Mouse (Mus musculus) neural tube, embryonic 12.5 days (tissue): ENCODE results near the gene Pole4. TPM values are rescaled to one million over a fixed set of nuclear protein-coding genes. Genes with fewer than 3 reads are reported as not detected.
"Not testable (repeated sequence)": the region's sequence is repeated elsewhere in the genome, so short reads cannot be mapped to it uniquely, and the experiment has no call there.

Source experiments
- ATAC-seq: fragments of 200-750 bp; cut with Nextera tagmentation; 2 replicates; pipeline ENCODE4 v1.8.0; 2017; ENCODE audit warnings: low read depth, mild to moderate bottlenecking, moderate TSS enrichment, moderate library complexity; ENCODE audit not compliant: low FRiP score
- H3K27ac ChIP-seq: fragments of 300-500 bp; sonication (generic); 2 replicates; pipeline ENCODE4 v1.5.1; 2016
- H3K27me3 ChIP-seq: fragments of 300-500 bp; sonication (generic); replicated peaks from 2 replicates; pipeline ENCODE4 v1.6.1; 2016; ENCODE audit warnings: mild to moderate bottlenecking
- H3K36me3 ChIP-seq: fragments of 300-500 bp; sonication (generic); 2 replicates; pipeline ENCODE4 v1.6.1; 2016; ENCODE audit warnings: mild to moderate bottlenecking
- H3K4me1 ChIP-seq: fragments of 300-500 bp; sonication (generic); 2 replicates; pipeline ENCODE4 v1.6.1; 2016
- H3K4me2 ChIP-seq: fragments of 300-500 bp; sonication (generic); replicated peaks from 2 replicates; pipeline ENCODE4 v1.6.1; 2016; ENCODE audit warnings: mild to moderate bottlenecking
- H3K4me3 ChIP-seq: fragments of 300-500 bp; sonication (generic); 2 replicates; pipeline ENCODE4 v1.5.1; 2016
- H3K9ac ChIP-seq: fragments of 300-500 bp; sonication (generic); 2 replicates; pipeline ENCODE4 v1.6.1; 2016; ENCODE audit warnings: mild to moderate bottlenecking
- H3K9me3 ChIP-seq: fragments of 300-500 bp; sonication (generic); 2 replicates; pipeline ENCODE4 v1.6.1; 2016; ENCODE audit warnings: mild to moderate bottlenecking
- WGBS: fragments of 180-500 bp; shearing (Covaris S2); methylation state at CpG from one replicate; pipeline ENCODE4 v1.1.7; 2016; 5-methylcytosine and 5-hydroxymethylcytosine counted together
- polyA plus RNA-seq: library from polyadenylated mRNA; unstranded; fragments of >200 nt; fragmentation: Nextera tagmentation; extraction: Ambion mirVana; gene quantifications from 2 replicates; pipeline ENCODE4 v1.2.1, GENCODE M21; 2016

The Pole4 gene
- polyA plus RNA-seq, 1 experiment from 2014 or later = 102 TPM

DNA sequence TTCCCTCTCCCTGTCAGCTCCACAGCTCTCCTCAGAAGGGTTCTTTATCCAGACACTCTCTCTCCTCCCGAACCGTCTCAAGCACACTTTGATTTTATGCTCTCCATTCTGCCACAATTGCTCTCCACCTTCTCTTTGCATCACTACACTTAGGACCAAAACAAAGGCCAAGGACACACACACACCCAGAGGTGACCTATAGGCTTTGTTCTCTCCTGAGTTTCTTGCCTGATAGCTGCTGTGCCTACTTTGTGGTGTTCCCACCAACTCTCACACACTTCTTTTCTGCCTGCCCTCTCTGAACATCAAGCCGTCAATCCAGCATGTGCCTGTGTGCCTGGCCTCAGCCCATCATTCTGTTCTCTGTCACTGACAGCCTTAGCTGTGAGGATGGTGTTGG lies 2.6 kb upstream of the Pole4 start:
- no peak for ATAC-seq
- no peaks in the 10 kb centered on the region for H3K4me1 ChIP-seq
- no peak overlapping the region for H3K9ac ChIP-seq
- H3K27ac ChIP-seq = no peak overlapping the region
- no peak overlapping the region for H3K4me3 ChIP-seq
- no peaks in the 10 kb centered on the region for H3K27me3 ChIP-seq
- H3K36me3 ChIP-seq = no peaks in the 10 kb centered on the region
- WGBS = 78% methylated on average over 3 of the region's 3 CpGs
- no peak overlapping the region for H3K4me2 ChIP-seq
- H3K9me3 ChIP-seq = no peaks in the 10 kb centered on the region

DNA sequence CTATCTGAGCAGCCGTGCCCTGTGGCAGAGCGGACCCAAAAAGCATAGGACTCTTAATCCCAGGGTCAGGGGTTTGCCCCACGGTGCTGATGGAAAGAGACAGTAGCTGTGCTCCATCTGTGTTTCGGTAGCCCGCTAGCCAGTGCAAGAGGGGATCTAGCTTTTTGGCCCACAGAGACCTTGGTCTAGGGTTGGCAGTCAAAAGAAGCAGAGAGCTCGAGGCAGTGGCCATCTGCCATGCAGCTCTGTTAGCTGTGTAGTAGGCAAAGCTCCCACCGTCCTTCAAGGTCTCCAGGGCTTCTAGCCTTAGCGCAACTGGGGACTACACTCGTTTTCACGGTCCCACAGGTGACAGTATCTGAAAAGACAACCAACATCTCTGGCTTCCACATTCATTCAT lies 2.1 kb upstream of the Pole4 start:
- 90% methylated on average over 10 of the region's 10 CpGs for WGBS
- H3K27me3 ChIP-seq = no peaks in the 10 kb centered on the region
- H3K36me3 ChIP-seq = no peaks in the 10 kb centered on the region
- H3K9ac ChIP-seq = no peak overlapping the region
- no peak for ATAC-seq
- no peak overlapping the region for H3K4me3 ChIP-seq
- H3K27ac ChIP-seq = no peak overlapping the region
- H3K9me3 ChIP-seq = no peaks in the 10 kb centered on the region
- no peaks in the 10 kb centered on the region for H3K4me1 ChIP-seq
- no peak overlapping the region for H3K4me2 ChIP-seq

DNA sequence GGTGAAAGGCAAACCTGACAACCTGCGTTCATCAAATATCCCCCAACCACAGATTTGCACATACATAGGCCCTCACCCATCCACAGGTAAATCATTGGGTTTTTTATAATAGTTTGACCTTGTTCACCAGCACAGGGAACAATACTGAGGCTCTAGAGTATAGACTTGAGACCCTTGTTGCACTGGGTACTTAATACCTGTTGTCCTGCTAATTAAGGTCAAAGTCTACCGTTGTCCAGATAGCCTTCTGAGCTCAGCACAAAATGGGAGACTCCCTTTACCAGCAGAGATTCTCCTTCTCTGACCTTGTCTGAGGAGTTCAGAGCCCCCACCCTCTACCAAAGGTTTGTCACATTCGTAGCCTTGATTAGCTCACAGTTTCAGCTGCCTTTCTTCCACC lies 1.5 kb downstream of the Pole4 start:
- H3K4me3 ChIP-seq = no peak overlapping the region
- H3K36me3 ChIP-seq = no peaks in the 10 kb centered on the region
- 83% methylated on average over 3 of the region's 3 CpGs for WGBS
- no peaks in the 10 kb centered on the region for H3K4me1 ChIP-seq
- no peaks in the 10 kb centered on the region for H3K9me3 ChIP-seq
- no peak overlapping the region for H3K9ac ChIP-seq
- no peak overlapping the region for H3K4me2 ChIP-seq
- no peaks in the 10 kb centered on the region for H3K27me3 ChIP-seq
- no peak overlapping the region for H3K27ac ChIP-seq
- ATAC-seq = no peak

DNA sequence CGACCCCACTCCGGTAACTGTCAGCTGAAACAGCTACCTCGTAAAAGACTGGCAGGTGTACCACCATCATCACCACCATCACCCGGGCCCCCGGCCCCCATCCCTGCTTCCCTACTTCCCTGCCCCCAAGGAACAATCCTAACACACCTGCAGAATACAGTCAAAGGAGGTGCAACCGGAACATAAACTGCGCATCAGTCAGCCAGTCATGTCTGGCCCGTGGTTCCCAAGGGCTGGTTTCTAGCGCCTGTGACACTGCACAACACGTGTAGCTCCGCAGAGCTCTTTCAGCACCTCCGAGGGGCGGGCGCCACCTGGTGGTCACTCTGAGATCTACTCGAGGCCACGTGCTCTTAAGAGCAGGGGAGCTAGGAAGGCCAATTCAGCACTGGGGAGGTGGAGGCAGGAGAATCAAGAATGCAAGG lies 2.6 kb downstream of the Pole4 start:
- Histone ChIP-seq H3K27ac (no peak overlapping the region), H3K4me2 (no peak overlapping the region), H3K9me3 (no peaks in the 10 kb centered on the region), H3K4me1 (no peaks in the 10 kb centered on the region), H3K27me3 (no peaks in the 10 kb centered on the region), H3K9ac (no peak overlapping the region), H3K4me3 (no peak overlapping the region), H3K36me3 (no peaks in the 10 kb centered on the region)
- ATAC-seq = peak; percentile 88
- WGBS = 30% methylated on average over 16 of the region's 16 CpGs

DNA sequence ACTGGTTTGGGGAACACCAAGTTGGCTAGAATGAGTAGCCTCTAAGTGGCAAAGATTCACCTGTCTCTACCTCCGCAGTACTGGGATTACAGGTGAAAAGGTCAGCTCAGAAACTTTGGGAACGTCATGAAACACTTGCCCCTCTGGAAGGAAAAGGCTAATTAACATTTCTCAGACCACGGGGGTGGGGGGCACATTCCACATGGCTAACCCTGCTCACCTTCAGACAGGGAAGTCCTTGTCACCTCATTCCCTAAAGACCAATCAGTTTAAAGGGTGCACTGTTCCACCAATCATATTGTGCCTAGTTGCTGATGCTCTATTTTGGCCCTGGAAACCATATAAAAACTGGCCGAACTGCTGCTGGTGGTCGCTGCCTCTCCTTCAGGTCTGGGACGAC lies 3.9 kb downstream of the Pole4 start:
- 79% methylated on average over 6 of the region's 6 CpGs for WGBS
- Histone ChIP-seq H3K4me2 (no peak overlapping the region), H3K27ac (no peak overlapping the region), H3K27me3 (no peaks in the 10 kb centered on the region), H3K4me3 (no peak overlapping the region), H3K9me3 (no peaks in the 10 kb centered on the region), H3K9ac (no peak overlapping the region), H3K36me3 (no peaks in the 10 kb centered on the region), H3K4me1 (no peaks in the 10 kb centered on the region)
- ATAC-seq = no peak

DNA sequence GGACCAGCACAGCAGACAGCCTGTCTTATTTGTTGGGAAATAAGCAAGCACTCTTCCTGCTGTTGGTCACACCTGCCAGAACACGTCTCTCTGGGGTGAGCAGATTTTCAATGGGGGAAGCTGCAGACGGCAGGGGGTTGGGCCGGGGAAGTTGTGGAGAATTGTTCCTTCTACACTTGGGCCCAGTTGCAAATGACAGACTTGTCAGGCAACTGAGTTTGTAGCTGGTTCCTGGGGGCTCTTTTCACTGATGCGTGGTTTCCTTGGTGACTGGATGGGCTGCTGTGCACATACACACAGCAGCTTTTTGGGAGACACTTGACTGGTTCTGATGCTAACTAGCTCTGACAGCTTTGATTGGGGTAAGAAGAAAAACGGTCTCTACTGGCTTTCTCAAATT lies 5.3 kb downstream of the Pole4 start:
- WGBS = 42% methylated on average over 5 of the region's 5 CpGs
- no peak for ATAC-seq
- no peak overlapping the region for H3K4me2 ChIP-seq

DNA sequence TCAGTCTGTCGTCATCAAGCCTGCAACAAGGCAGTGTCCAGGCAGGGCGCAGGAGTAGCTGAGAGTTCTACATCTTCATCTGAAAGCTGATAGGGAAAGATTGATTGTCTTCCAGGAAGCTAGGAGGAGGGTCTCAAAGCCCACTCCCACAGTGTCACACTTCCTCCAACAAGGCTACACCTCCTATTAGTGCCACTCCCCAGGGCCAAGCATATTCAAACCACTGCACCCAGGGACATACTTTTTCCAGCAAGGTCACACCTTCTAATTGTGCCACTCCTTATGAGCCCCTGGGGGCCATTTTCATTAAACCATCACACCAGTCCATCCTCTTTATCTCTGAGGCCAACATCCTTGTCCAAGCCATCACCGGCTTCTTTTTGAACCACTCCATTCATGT lies 8.4 kb downstream of the Pole4 start:
- Histone ChIP-seq H3K4me1 (no peaks in the 10 kb centered on the region), H3K9ac (no peak overlapping the region), H3K36me3 (no peaks in the 10 kb centered on the region), H3K4me2 (no peak overlapping the region), H3K9me3 (no peaks in the 10 kb centered on the region), H3K27ac (no peak overlapping the region), H3K4me3 (no peak overlapping the region), H3K27me3 (no peaks in the 10 kb centered on the region)
- WGBS = 91% methylated on average over 3 of the region's 3 CpGs
- no peak for ATAC-seq

More for the DNA sequence above, 5.3 kb downstream of the Pole4 start:
- Histone ChIP-seq H3K27me3 (no peaks in the 10 kb centered on the region), H3K36me3 (no peaks in the 10 kb centered on the region), H3K4me3 (no peak overlapping the region), H3K4me1 (no peaks in the 10 kb centered on the region), H3K9ac (no peak overlapping the region), H3K9me3 (no peaks in the 10 kb centered on the region), H3K27ac (no peak overlapping the region)

DNA sequence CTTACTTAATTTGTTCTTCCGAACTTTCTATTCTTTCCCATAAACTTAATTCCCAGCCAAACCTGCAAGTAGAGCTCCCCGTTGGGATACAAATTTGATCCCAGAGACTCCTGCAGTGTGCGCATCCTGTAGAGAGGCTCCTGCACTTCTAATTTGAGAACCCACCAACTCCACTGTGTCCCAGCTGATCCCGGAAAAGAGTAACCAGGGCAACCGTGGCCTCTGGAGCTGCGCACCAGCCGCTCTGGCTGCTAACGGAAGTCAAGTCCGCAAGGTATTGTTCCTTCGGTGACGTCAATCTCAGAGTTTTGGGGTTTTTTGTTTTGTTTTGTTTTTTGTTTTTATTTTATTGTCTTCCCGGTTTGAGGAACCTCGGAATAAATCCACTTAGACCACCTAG lies 10.5 kb downstream of the Pole4 start:
- Histone ChIP-seq H3K36me3 (no peaks in the 10 kb centered on the region), H3K9ac (no peak overlapping the region), H3K4me3 (no peak overlapping the region), H3K27ac (no peak overlapping the region), H3K4me1 (no peaks in the 10 kb centered on the region), H3K4me2 (no peak overlapping the region), H3K27me3 (no peaks in the 10 kb centered on the region), H3K9me3 (no peaks in the 10 kb centered on the region)
- no peak for ATAC-seq
- WGBS = 62% methylated on average over 13 of the region's 13 CpGs

DNA sequence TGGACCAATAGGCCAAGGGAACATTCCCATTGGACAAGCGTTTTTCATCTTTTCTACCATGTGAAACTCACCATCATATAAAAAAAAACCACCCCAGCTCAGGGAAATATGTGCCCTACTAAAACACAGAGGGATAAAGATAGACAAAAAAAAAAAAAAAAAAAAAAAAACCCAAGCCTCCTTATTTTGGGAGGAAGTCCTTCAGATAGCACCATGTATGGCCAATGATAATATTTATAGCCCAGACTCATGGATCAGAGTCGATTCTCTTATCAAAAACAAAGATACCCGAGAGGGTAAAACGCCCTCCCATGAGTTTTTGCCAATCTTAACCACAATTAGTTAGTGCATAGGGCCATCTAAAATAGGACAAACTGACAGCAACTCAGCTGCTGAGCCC lies 15.7 kb downstream of the Pole4 start:
- Histone ChIP-seq H3K27me3 (no peaks in the 10 kb centered on the region), H3K4me3 (no peak overlapping the region), H3K9me3 (no peaks in the 10 kb centered on the region), H3K27ac (no peak overlapping the region), H3K4me2 (no peak overlapping the region), H3K36me3 (no peaks in the 10 kb centered on the region), H3K9ac (no peak overlapping the region), H3K4me1 (no peaks in the 10 kb centered on the region)
- 89% methylated on average over 4 of the region's 4 CpGs for WGBS
- ATAC-seq = no peak

DNA sequence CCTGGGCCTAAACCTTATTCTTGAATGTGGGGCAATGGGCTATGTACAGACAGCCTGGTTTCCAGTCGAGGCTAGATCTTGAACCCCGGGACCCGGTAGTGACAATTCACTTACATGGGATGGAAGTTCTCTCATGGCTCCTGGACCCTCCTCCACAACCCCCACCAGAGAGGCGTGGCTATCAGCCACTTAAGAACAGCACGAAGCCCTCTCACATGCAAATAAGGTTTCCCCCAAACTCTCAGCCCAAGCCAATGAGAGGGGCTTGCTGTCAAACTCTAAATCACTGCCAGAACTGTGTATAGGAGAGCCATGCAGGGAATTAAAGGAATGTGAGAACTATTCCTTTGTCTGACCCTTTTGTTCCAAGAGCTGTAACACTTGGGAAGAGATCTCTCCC lies 16.6 kb downstream of the Pole4 start:
- ATAC-seq, H3K36me3 ChIP-seq, H3K4me1 ChIP-seq, H3K9me3 ChIP-seq, H3K4me2 ChIP-seq, H3K27ac ChIP-seq, H3K27me3 ChIP-seq, H3K9ac ChIP-seq, H3K4me3 ChIP-seq: not testable (repeated sequence)
- 31% methylated on average over 5 of the region's 5 CpGs for WGBS

DNA sequence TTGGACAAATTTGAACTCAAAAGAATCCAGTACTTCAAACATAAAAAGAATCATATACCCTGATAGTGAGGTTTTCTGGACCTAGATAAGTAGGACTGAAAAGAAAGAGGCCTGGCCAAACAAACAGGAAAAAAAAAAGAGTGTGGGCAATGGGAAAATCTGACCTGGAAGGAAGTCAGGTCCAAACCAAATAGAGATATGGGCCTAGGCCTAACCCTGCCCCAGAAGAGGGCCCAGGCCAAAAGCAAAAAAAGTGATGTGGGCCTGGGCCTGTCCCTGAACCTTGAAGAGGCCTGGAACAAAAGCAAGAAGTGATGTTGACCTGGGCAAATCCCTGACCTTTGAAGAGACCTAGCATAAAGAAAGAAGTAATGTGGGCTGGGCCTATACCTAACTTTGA lies 21.0 kb downstream of the Pole4 start:
- no peak for ATAC-seq
- H3K9me3 ChIP-seq = no peaks in the 10 kb centered on the region
- H3K36me3 ChIP-seq = no peaks in the 10 kb centered on the region
- no peaks in the 10 kb centered on the region for H3K27me3 ChIP-seq
- no peak overlapping the region for H3K4me3 ChIP-seq
- H3K27ac ChIP-seq = no peak overlapping the region
- no peak overlapping the region for H3K9ac ChIP-seq
- no peak overlapping the region for H3K4me2 ChIP-seq
- H3K4me1 ChIP-seq = no peaks in the 10 kb centered on the region

DNA sequence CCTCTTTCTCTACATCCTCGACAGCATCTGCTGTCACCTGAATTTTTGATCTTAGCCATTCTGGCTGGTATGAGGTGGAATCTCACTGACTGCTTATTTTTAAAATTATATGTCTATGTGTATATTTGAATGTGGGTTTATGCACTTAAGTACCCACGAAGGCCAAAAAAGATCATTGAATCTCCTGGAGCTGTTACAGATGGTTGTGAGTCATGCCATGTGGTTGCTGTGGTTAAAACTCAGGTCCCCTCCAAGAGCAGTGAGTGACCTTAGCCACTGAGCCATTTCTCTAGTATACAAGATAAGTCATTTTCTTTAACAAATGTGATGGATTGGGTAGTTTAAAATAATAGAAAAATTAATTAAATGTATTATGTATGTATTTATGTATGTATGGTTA lies 25.9 kb downstream of the Pole4 start:
- ATAC-seq, H3K4me2 ChIP-seq, H3K27ac ChIP-seq, H3K4me3 ChIP-seq, H3K36me3 ChIP-seq, H3K9ac ChIP-seq, H3K9me3 ChIP-seq, H3K27me3 ChIP-seq, H3K4me1 ChIP-seq: not testable (repeated sequence)
- WGBS = 81% methylated on average over 2 of the region's 2 CpGs

DNA sequence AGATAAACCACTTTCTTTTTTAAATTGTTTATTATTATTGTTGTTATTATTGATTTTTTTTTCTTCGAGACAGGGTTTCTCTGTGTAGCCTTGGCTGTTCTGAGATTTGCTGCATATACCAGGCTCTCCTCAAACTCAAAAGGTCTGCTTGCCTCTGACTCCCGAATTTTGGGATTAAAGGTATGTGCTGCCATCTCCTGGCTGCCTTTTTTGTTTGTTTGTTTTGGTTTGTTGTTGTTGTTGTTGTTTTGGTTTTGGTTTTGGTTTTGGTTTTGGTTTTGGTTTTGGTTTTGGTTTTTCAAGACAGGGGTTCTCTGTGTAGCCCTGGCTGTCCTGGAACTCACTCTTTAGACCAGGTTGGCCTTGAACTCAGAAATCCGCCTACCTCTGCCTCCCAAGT lies 27.5 kb downstream of the Pole4 start:
- 76% methylated on average over 3 of the region's 3 CpGs for WGBS
- not testable (repeated sequence) for H3K36me3 ChIP-seq, H3K4me1 ChIP-seq, H3K9me3 ChIP-seq, H3K27ac ChIP-seq, ATAC-seq, H3K4me3 ChIP-seq, H3K9ac ChIP-seq, H3K4me2 ChIP-seq, H3K27me3 ChIP-seq

DNA sequence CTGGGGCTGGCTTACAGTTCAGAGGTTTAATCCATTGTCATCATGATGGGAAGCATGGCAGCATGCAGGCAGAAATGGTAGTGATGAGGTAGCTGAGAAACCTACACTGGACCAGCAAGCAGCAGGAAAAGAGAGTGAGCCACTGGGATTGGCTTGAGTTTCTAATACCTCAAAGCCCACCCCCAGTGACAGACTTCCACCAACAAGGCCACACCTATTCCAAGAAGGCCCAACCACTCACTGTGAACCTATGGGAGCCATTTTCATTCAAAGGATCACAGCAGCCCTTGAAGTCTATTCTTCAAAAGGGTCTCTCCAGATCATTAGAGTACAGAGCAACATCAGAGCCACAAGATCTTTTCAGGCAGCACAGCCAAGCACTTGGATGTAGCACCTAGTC lies 38.7 kb downstream of the Pole4 start:
- no peak overlapping the region for H3K9ac ChIP-seq
- H3K9me3 ChIP-seq = no peaks in the 10 kb centered on the region
- no peak for ATAC-seq
- no peak overlapping the region for H3K27ac ChIP-seq
- H3K27me3 ChIP-seq = no peaks in the 10 kb centered on the region
- no peak overlapping the region for H3K4me2 ChIP-seq
- H3K36me3 ChIP-seq = no peaks in the 10 kb centered on the region
- no peaks in the 10 kb centered on the region for H3K4me1 ChIP-seq
- H3K4me3 ChIP-seq = no peak overlapping the region
